Comparison of ENCODE assay signal across 27 mouse cellular contexts in genomic region chr11:78865314-78865713, GRCm38 (mm10). TPM values are rescaled to one million over a fixed set of nuclear protein-coding genes. Genes with fewer than 3 reads are reported as not detected.
"Had no signal": no experiment of that assay in that cellular context is flagged by ENCODE, and none has a peak within 500 bp of the region (broad histone marks: within the 10 kb centered on the region; RNA-seq: fewer than 3 reads in every experiment).

No protein-coding gene starts in this region.

- H3K27me3 ChIP-seq: heart, embryonic 12.5 days; hindbrain, embryonic 12.5 days; kidney, embryonic 15.5 days; limb, embryonic 12.5 days; liver, embryonic 12.5 days had no signal

- H3K9ac ChIP-seq: heart, embryonic 12.5 days; hindbrain, embryonic 12.5 days; hindbrain, embryonic 14.5 days; kidney, embryonic 15.5 days; limb, embryonic 12.5 days; liver, embryonic 12.5 days had no signal

- H3K27ac ChIP-seq: gastrocnemius, adult 2 months; heart, embryonic 10.5 days; hindbrain, embryonic 10.5 days; hindbrain, embryonic 12.5 days; hindbrain, embryonic 14.5 days; kidney, embryonic 15.5 days; kidney, postnatal 0 days; layer of hippocampus, adult 2 months; left cerebral cortex, adult 2 months; limb, embryonic 10.5 days; limb, embryonic 12.5 days; liver, embryonic 12.5 days had no signal

- DNase-seq: gastrocnemius, adult 2 months; gastrocnemius, postnatal 10 days; gastrocnemius, postnatal 25 days; heart, adult 18-20 months; heart, postnatal 10 days; heart, postnatal 4 days; kidney, adult 11 months; kidney, adult 2 months; kidney, adult 9 months; kidney, postnatal 25 days; kidney, postnatal 4 days; liver had no signal

- H3K4me2 ChIP-seq: heart, embryonic 12.5 days; hindbrain, embryonic 12.5 days; hindbrain, embryonic 14.5 days; kidney, embryonic 15.5 days; limb, embryonic 12.5 days; liver, embryonic 12.5 days had no signal

- H3K9me3 ChIP-seq: heart, embryonic 10.5 days; heart, embryonic 12.5 days; hindbrain, embryonic 10.5 days; hindbrain, embryonic 12.5 days; kidney, embryonic 15.5 days; limb, embryonic 10.5 days; limb, embryonic 12.5 days; liver, embryonic 12.5 days had no signal

- H3K36me3 ChIP-seq: heart, embryonic 10.5 days; heart, embryonic 12.5 days; hindbrain, embryonic 10.5 days; hindbrain, embryonic 12.5 days; kidney, embryonic 15.5 days; limb, embryonic 10.5 days; limb, embryonic 12.5 days; liver, embryonic 12.5 days had no signal

- ATAC-seq: hindbrain, embryonic 16.5 days; liver, embryonic 12.5 days had no signal

- H3K4me1 ChIP-seq: heart, embryonic 10.5 days; heart, embryonic 12.5 days; hindbrain, embryonic 12.5 days; kidney, embryonic 15.5 days; limb, embryonic 10.5 days; limb, embryonic 12.5 days; liver, embryonic 12.5 days had no signal

- H3K4me3 ChIP-seq: gastrocnemius, adult 2 months; heart, embryonic 10.5 days; heart, embryonic 12.5 days; hindbrain, embryonic 10.5 days; hindbrain, embryonic 12.5 days; kidney, embryonic 15.5 days; layer of hippocampus, adult 2 months; left cerebral cortex, adult 2 months; limb, embryonic 10.5 days; limb, embryonic 12.5 days; liver, embryonic 12.5 days had no signal

RNA-seq across cellular contexts. Expression of gene Nos2, which starts 55.3 kb away (rescaled TPM):
- total RNA-seq: granulocyte monocyte progenitor cell, adult 5-6 weeks had no signal
- polyA plus RNA-seq: inflammation-experienced regulatory T-cells, adult 6 months had no signal
